Comparison of ENCODE assay signal across 8 mouse cellular contexts in the genomic region with DNA sequence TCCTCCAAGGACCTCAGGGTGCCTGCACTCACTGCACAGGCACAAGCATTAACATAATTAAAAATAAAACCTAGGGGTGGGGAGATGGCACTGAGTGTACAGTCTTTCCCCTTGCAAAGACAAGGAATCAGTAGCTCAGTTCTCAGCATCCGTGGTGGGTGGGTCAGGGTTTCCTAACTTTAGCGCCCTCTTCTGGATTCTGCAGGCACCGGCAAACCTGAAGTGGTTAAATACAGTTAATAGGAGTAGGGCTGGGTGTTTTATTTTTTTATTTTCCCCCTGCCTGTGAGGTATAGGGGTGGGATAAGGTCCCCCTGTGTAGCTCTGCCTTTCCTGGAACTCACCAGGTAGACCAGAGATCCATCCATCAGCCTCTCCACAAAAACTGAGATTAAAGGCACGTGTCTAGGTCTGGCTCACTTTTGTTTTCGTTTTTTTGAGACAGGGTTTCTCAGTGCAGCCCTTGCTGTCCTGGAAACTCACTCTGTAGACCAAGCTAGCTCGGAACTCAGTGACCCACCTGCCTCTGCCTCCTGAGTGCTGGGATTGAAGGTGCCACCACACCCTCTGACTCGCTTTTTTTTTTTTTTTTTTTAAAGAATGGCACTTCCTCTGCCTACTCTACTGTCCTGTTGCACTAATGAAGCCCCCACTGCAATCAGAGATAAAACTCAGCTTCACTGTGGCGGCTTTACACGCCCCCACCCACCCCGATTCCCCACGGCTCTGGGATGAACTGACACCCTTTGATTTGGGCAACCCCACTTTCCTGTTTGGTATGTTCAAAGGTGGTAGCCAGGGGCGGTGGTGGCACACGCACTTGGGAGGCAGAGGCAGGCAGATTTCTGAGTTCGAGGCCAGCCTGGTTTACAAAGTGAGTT. TPM values are rescaled to one million over a fixed set of nuclear protein-coding genes. Genes with fewer than 3 reads are reported as not detected.
A peak's percentile ranks its signal among the peaks of the same experiment; 100 is the strongest.
DNase-seq lines count a peak whose midpoint lies in the region; ATAC-seq lines count a peak whose summit lies in the region.

No protein-coding gene starts in this region.

- peaks cover 5% of the 10 kb centered on the region; the same call in 1 of the 2 replicates for H3K27me3 ChIP-seq in forebrain, embryonic 11.5 days (ENCODE audit: control insufficient read depth, insufficient read depth, low read length)
- peaks cover 19% of the 10 kb centered on the region for H3K27me3 ChIP-seq in kidney, embryonic 15.5 days
- peaks cover 22% of the 10 kb centered on the region for H3K27me3 ChIP-seq in midbrain, embryonic 10.5 days (ENCODE audit: low read depth, poor library complexity, severe bottlenecking)

- WGBS in forebrain, embryonic 11.5 days, result 59% methylated on average over 13 of the region's 14 CpGs
- 62% methylated on average over 14 of the region's 14 CpGs for WGBS in kidney, embryonic 15.5 days
- WGBS in midbrain, embryonic 10.5 days, result 57% methylated on average over 14 of the region's 14 CpGs

- no peak for ATAC-seq in forebrain, embryonic 11.5 days (replicated peaks; ENCODE audit: low FRiP score)
- ATAC-seq in kidney, embryonic 15.5 days (replicated peaks; ENCODE audit: low FRiP score), result no peak

- no peak overlapping the region for H3K27ac ChIP-seq in forebrain, embryonic 11.5 days (ENCODE audit: low read depth, low read length)
- H3K27ac ChIP-seq in kidney, embryonic 15.5 days, result no peak overlapping the region
- H3K27ac ChIP-seq in midbrain, embryonic 10.5 days (replicated peaks), result peak overlapping the region; percentile 81; the same call in 1 of the 2 replicates

- H3K36me3 ChIP-seq in forebrain, embryonic 11.5 days (ENCODE audit: control insufficient read depth, insufficient read depth, low read length), result peaks cover 4% of the 10 kb centered on the region; the same call in 1 of the 2 replicates
- peaks cover 50% of the 10 kb centered on the region for H3K36me3 ChIP-seq in kidney, embryonic 15.5 days
- peaks cover 57% of the 10 kb centered on the region for H3K36me3 ChIP-seq in midbrain, embryonic 10.5 days

- peak overlapping the region; percentile 72 for H3K9ac ChIP-seq in forebrain, embryonic 11.5 days (ENCODE audit: low read length)
- H3K9ac ChIP-seq in kidney, embryonic 15.5 days, result peak overlapping the region; percentile 68

- no peaks in the 10 kb centered on the region; the same call in 1 of the 2 replicates for H3K9me3 ChIP-seq in forebrain, embryonic 11.5 days (ENCODE audit: control insufficient read depth, low read length)
- H3K9me3 ChIP-seq in kidney, embryonic 15.5 days (replicated peaks), result no peaks in the 10 kb centered on the region
- H3K9me3 ChIP-seq in midbrain, embryonic 10.5 days (replicated peaks), result no peaks in the 10 kb centered on the region

- peaks cover 10% of the 10 kb centered on the region; the same call in 1 of the 2 replicates for H3K4me1 ChIP-seq in forebrain, embryonic 11.5 days (replicated peaks; ENCODE audit: control insufficient read depth, insufficient read depth, low read length)
- H3K4me1 ChIP-seq in kidney, embryonic 15.5 days, result peaks cover 27% of the 10 kb centered on the region
- H3K4me1 ChIP-seq in midbrain, embryonic 10.5 days, result peaks cover 43% of the 10 kb centered on the region

- H3K4me3 ChIP-seq in forebrain, embryonic 11.5 days (ENCODE audit: low read depth, low read length), result peak overlapping the region; percentile 61; the same call in 1 of the 2 replicates
- H3K4me3 ChIP-seq in kidney, embryonic 15.5 days (replicated peaks), result peak overlapping the region; percentile 73
- peak overlapping the region; percentile 83 for H3K4me3 ChIP-seq in midbrain, embryonic 10.5 days

- DNase-seq in kidney, adult 18-20 months, result peak; percentile 32
- no peak for DNase-seq in kidney, adult 11 months
- DNase-seq in MEL-GATA-1-ER (ENCODE audit: extremely low read depth, low read depth), result peak; percentile 53
- DNase-seq in forebrain, embryonic 11.5 days (ENCODE audit: low spot score), result peak; percentile 73
- DNase-seq in midbrain, embryonic 10.5 days (ENCODE audit: low spot score), result peak; percentile 46
- DNase-seq in right cerebral cortex, postnatal 25 days, result no peak
- no peak for DNase-seq in gastrocnemius, postnatal 25 days

- H3K4me2 ChIP-seq in forebrain, embryonic 11.5 days (ENCODE audit: low read depth, low read length, severe bottlenecking), result peak overlapping the region; percentile 99
- H3K4me2 ChIP-seq in kidney, embryonic 15.5 days, result peak overlapping the region; percentile 100

RNA-seq across cellular contexts. Expression of a gene that starts 0.5 kb away (rescaled TPM):
- 2.3 and 3.8 TPM in 2 replicates for polyA plus RNA-seq in forebrain, embryonic 11.5 days (2014; fragmentation: Nextera tagmentation; extraction: Ambion mirVana)
- 0.60 and 0.71 TPM in 2 replicates for polyA plus RNA-seq in kidney, embryonic 15.5 days (2015; fragmentation: Nextera tagmentation; extraction: Ambion mirVana)
- 1.6 and 1.9 TPM in 2 replicates for polyA plus RNA-seq in midbrain, embryonic 10.5 days (2016; fragmentation: Nextera tagmentation; extraction: Ambion mirVana)
- under 1 TPM; 0.33 to 0.35 TPM for total RNA-seq in gastrocnemius, postnatal 25 days (2021)

RNA-seq across cellular contexts. Expression of a gene that starts 4.9 kb away (rescaled TPM):
- 57.8 and 75.5 TPM in 2 replicates for polyA plus RNA-seq in forebrain, embryonic 11.5 days (2014; fragmentation: Nextera tagmentation; extraction: Ambion mirVana)
- polyA plus RNA-seq in kidney, embryonic 15.5 days (2015; fragmentation: Nextera tagmentation; extraction: Ambion mirVana), result 103 and 113 TPM in 2 replicates
- polyA plus RNA-seq in midbrain, embryonic 10.5 days (2016; fragmentation: Nextera tagmentation; extraction: Ambion mirVana), result 71.5 and 75.0 TPM in 2 replicates
- total RNA-seq in gastrocnemius, postnatal 25 days (2021), result 10 to 100 TPM; 49.4 to 54.7 TPM

RNA-seq across cellular contexts. Expression of a gene that starts 5.0 kb away (rescaled TPM):
- 111 and 118 TPM in 2 replicates for polyA plus RNA-seq in forebrain, embryonic 11.5 days (2014; fragmentation: Nextera tagmentation; extraction: Ambion mirVana)
- 104 TPM in 2 replicates for polyA plus RNA-seq in kidney, embryonic 15.5 days (2015; fragmentation: Nextera tagmentation; extraction: Ambion mirVana)
- polyA plus RNA-seq in midbrain, embryonic 10.5 days (2016; fragmentation: Nextera tagmentation; extraction: Ambion mirVana), result 131 and 138 TPM in 2 replicates
- total RNA-seq in gastrocnemius, postnatal 25 days (2021), result 10 to 100 TPM; 16.4 to 16.5 TPM

RNA-seq across cellular contexts. Expression of a gene that starts 30.0 kb away (rescaled TPM):
- 62.6 and 63.4 TPM in 2 replicates for polyA plus RNA-seq in forebrain, embryonic 11.5 days (2014; fragmentation: Nextera tagmentation; extraction: Ambion mirVana)
- polyA plus RNA-seq in kidney, embryonic 15.5 days (2015; fragmentation: Nextera tagmentation; extraction: Ambion mirVana), result 40.3 and 47.7 TPM in 2 replicates
- polyA plus RNA-seq in midbrain, embryonic 10.5 days (2016; fragmentation: Nextera tagmentation; extraction: Ambion mirVana), result 65.8 and 68.2 TPM in 2 replicates
- total RNA-seq in gastrocnemius, postnatal 25 days (2021), result 10 to 100 TPM; 31.7 to 39.1 TPM

RNA-seq across cellular contexts. Expression of a gene that starts 44.4 kb away (rescaled TPM):
- polyA plus RNA-seq in forebrain, embryonic 11.5 days (2014; fragmentation: Nextera tagmentation; extraction: Ambion mirVana), result 1.2 and 1.5 TPM in 2 replicates
- polyA plus RNA-seq in kidney, embryonic 15.5 days (2015; fragmentation: Nextera tagmentation; extraction: Ambion mirVana), result 0.42 and 0.85 TPM in 2 replicates
- 0.68 and 0.78 TPM in 2 replicates for polyA plus RNA-seq in midbrain, embryonic 10.5 days (2016; fragmentation: Nextera tagmentation; extraction: Ambion mirVana)
- under 1 TPM in 1 of 2 experiments, not detected in 1; 0.21 TPM for total RNA-seq in gastrocnemius, postnatal 25 days (2021)

Comparison
In these comparisons a context has a peak if more than half of its experiments do, and no peak if none do; other contexts are left out.
1. DNase-seq: peak in kidney, adult 18-20 months (single experiment), MEL-GATA-1-ER (single experiment), forebrain, embryonic 11.5 days (single experiment) and midbrain, embryonic 10.5 days (single experiment); none in kidney, adult 11 months (single experiment), right cerebral cortex, postnatal 25 days (single experiment) and gastrocnemius, postnatal 25 days (single experiment).
2. Peak in every context shown above with its lines, with median percentiles within 50 percentile points of each other: H3K4me3 ChIP-seq.